Mouse (Mus musculus): ENCODE data around the gene Emc4. TPM values are rescaled to one million over a fixed set of nuclear protein-coding genes. Genes with fewer than 3 reads are reported as not detected.

Emc4 gene
- polyA plus RNA-seq, 1 experiment = not detected

GRCm38 (mm10) chr2:112315638-112316037, 52.2 kb downstream of the Emc4 start:
- no peak overlapping the region for H3K4me3 ChIP-seq (ENCODE audit: insufficient read depth, low read depth, low read length)
- 0 out of 2 replicates have a peak, but pooled peaks cover 2% of the 10 kb centered on the region for H3K4me1 ChIP-seq (ENCODE audit: control insufficient read depth, insufficient read depth, low read length)
- TF ChIP-seq CTCF (IDR thresholded peaks at IDR 0.05; ENCODE audit: insufficient read depth, low read depth, low read length) (no peak), POLR2A (IDR thresholded peaks at IDR 0.05; ENCODE audit: insufficient read depth, low read depth, low read length) (no peak)
- WGBS = 93% methylated on average over 7 of the region's 7 CpGs
- no peak overlapping the region for H3K27ac ChIP-seq (ENCODE audit: insufficient read depth, low read depth, low read length)

Other genes with a start within 250 kb of the Emc4 start
- not detected in 2 replicates for gene Olfr1316, start 233.1 kb downstream of the Emc4 start, polyA plus RNA-seq (2012; ENCODE audit: insufficient read depth, insufficient read length, low replicate concordance, missing spikeins)
- not detected in 2 replicates for gene Olfr1317, start 227.7 kb downstream of the Emc4 start, polyA plus RNA-seq (2012; ENCODE audit: insufficient read depth, insufficient read length, low replicate concordance, missing spikeins)
- not detected in 2 replicates for gene Olfr1318, start 213.8 kb downstream of the Emc4 start, polyA plus RNA-seq (2012; ENCODE audit: insufficient read depth, insufficient read length, low replicate concordance, missing spikeins)
- not detected in 2 replicates for gene Lpcat4, start 128.6 kb downstream of the Emc4 start, polyA plus RNA-seq (2012; ENCODE audit: insufficient read depth, insufficient read length, low replicate concordance, missing spikeins)
- not detected in 2 replicates for gene Nutm1, start 108.7 kb downstream of the Emc4 start, polyA plus RNA-seq (2012; ENCODE audit: insufficient read depth, insufficient read length, low replicate concordance, missing spikeins)
- not detected in 2 replicates for gene Nop10, start 106.1 kb downstream of the Emc4 start, polyA plus RNA-seq (2012; ENCODE audit: insufficient read depth, insufficient read length, low replicate concordance, missing spikeins)
- 90.3 and 136 TPM in 2 replicates for gene Slc12a6, start 102.2 kb downstream of the Emc4 start, polyA plus RNA-seq (2012; ENCODE audit: insufficient read depth, insufficient read length, low replicate concordance, missing spikeins)
- not detected in 2 replicates for gene Gm21985, start 101.7 kb downstream of the Emc4 start, polyA plus RNA-seq (2012; ENCODE audit: insufficient read depth, insufficient read length, low replicate concordance, missing spikeins)
- gene Katnbl1, start 11.2 kb upstream of the Emc4 start, polyA plus RNA-seq (2012; ENCODE audit: insufficient read depth, insufficient read length, low replicate concordance, missing spikeins) = not detected in 2 replicates
- gene Emc7, start 87.0 kb upstream of the Emc4 start, polyA plus RNA-seq (2012; ENCODE audit: insufficient read depth, insufficient read length, low replicate concordance, missing spikeins) = 52.0 TPM in 1 of 2 replicates, not detected in the other
- not detected in 2 replicates for gene Chrm5, start 112.7 kb upstream of the Emc4 start, polyA plus RNA-seq (2012; ENCODE audit: insufficient read depth, insufficient read length, low replicate concordance, missing spikeins)
- not detected in 2 replicates for gene Aven, start 124.9 kb upstream of the Emc4 start, polyA plus RNA-seq (2012; ENCODE audit: insufficient read depth, insufficient read length, low replicate concordance, missing spikeins)